Mouse (Mus musculus) G1E (cell line): ENCODE measurements around the gene Mylk. TPM values are rescaled to one million over a fixed set of nuclear protein-coding genes. Genes with fewer than 3 reads are reported as not detected.

Experiments used
- ATAC-seq: 2 replicates; pipeline ENCODE4 v1.8.0; 2016; ENCODE audit warnings: mild to moderate bottlenecking; ENCODE audit not compliant: insufficient number of reproducible peaks, poor library complexity, low FRiP score, severe bottlenecking; ENCODE audit errors: extremely low read depth
- DNase-seq: peaks from one replicate; pipeline ENCODE4 v3.0.0; 2012; ENCODE audit warnings: low spot score
- H3K27me3 ChIP-seq: 2 replicates; pipeline ENCODE4 v1.6.1; 2012; ENCODE audit warnings: mild to moderate bottlenecking, low read length, inconsistent platforms; ENCODE audit not compliant: insufficient read depth
- H3K36me3 ChIP-seq: replicated peaks from 2 replicates; pipeline ENCODE3; 2012; ENCODE audit warnings: mild to moderate bottlenecking, inconsistent platforms
- H3K4me1 ChIP-seq: 2 replicates; pipeline ENCODE4 v1.6.1; 2012; ENCODE audit warnings: low read depth, low read length, inconsistent platforms, mixed read lengths; ENCODE audit not compliant: insufficient read depth
- H3K4me3 ChIP-seq: 2 replicates; pipeline ENCODE4 v1.5.1; 2012; ENCODE audit warnings: low read depth, mild to moderate bottlenecking, inconsistent platforms, low read length, moderate library complexity, mixed read lengths
- H3K9me3 ChIP-seq: replicated peaks from 2 replicates; pipeline ENCODE4 v1.6.1; 2012; ENCODE audit warnings: inconsistent platforms
- CTCF ChIP-seq: IDR thresholded peaks from 2 replicates; pipeline ENCODE4 v1.5.1; 2012; ENCODE audit warnings: low read depth, low read length, inconsistent platforms, mixed read lengths
- GATA1 ChIP-seq: IDR thresholded peaks from 2 replicates; pipeline ENCODE4 v1.6.1; 2012; ENCODE audit warnings: borderline replicate concordance, low read length, inconsistent platforms, mixed read lengths
- GATA2 ChIP-seq: IDR thresholded peaks from 2 replicates; pipeline ENCODE4 v1.6.1; 2012; ENCODE audit warnings: low read depth, low read length, inconsistent platforms, borderline replicate concordance
- POLR2AphosphoS5 ChIP-seq: IDR thresholded peaks from 2 replicates; pipeline ENCODE4 v1.6.1; 2012; ENCODE audit warnings: low read depth, low read length, inconsistent platforms; ENCODE audit not compliant: insufficient replicate concordance
- TAL1 ChIP-seq: conservative IDR thresholded peaks from 2 replicates; pipeline ENCODE4 v1.6.1; 2012; ENCODE audit warnings: low read depth, low read length, inconsistent platforms, mixed read lengths
- polyA plus RNA-seq: library from polyadenylated mRNA; stranded (reverse); fragments of >175 nt; gene quantifications from 2 replicates; pipeline ENCODE4 v1.2.3, GENCODE M21; 2012
- total RNA-seq, 2 experiments: library from RNA; stranded (forward) in 1 of 2; stranded (reverse) in 1 of 2; fragments of 200-1000 nt in 1 of 2; fragments of >200 nt in 1 of 2; fragmentation: Nextera tagmentation in 1 of 2; gene quantifications; 2 replicates each; pipeline ENCODE4 v1.2.3; 2014 to 2017

Mylk gene
- total and polyA plus RNA-seq, 3 experiments: 0.05 TPM; not detected in 2

DNA sequence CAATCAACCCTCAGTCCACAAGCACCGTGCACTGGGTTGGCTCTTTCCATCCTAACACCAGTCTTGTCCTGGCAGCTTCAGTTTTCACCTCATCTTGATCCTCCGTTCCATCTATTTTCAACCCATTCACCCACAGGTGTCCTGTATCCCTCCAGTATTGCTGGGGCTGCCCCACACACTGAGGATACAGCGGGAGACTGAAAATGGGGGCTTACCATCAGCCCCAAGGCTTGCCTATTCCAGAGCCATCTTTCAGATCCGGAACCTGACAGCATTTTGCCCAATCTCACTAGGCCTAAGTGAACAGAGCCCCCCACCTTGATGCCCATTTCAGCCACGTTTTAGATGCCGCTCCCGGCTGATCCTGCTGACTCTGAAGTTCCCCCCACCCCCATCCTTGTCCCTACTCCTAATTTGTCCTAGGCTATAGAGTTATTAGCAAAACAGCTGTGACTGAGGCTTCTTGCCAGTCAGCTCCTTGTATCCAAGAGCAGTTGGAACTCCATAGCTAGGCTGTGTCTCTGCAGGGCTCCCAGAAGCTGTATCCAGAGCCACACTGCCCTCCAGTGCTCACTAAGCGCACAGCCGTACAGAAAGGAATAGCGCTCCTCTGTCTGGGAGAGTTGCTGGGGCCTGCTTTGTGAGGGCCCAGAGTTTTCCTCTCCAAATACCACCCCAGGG is 222.2 kb downstream of the Mylk start:
- no peak for DNase-seq
- Histone ChIP-seq H3K4me1 (no peaks in the 10 kb centered on the region), H3K4me3 (no peak overlapping the region), H3K36me3 (no peaks in the 10 kb centered on the region), H3K27me3 (peaks cover 17% of the 10 kb centered on the region), H3K9me3 (no peaks in the 10 kb centered on the region)
- no peak for TF ChIP-seq GATA2
- TF ChIP-seq CTCF: no peak
- TF ChIP-seq TAL1: no peak
- no peak for TF ChIP-seq POLR2AphosphoS5
- no peak for TF ChIP-seq GATA1
- no peak for ATAC-seq

DNA sequence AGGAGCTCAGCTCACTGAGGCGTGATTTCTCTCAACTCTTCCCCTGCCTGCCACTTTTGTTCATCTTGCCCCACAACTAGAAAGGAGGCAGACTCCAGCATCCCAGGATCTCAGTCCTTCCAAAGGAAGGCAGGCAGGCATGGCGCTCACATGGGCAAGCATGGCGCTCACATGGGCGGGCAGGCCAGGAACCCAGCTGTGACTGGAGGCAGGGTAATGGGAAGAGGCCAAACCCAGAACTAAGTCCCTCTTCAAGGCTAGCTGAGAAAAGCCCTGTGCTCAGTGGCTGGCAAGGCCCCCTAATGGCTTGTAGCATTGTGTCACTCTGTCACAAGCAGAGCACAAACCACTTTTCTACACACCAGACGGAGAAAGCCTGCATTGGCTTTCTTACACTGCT is 223.2 kb downstream of the Mylk start:
- Histone ChIP-seq H3K27me3 (peaks cover 17% of the 10 kb centered on the region), H3K36me3 (no peaks in the 10 kb centered on the region), H3K4me1 (no peaks in the 10 kb centered on the region), H3K4me3 (no peak overlapping the region), H3K9me3 (no peaks in the 10 kb centered on the region)
- DNase-seq (no peak), ATAC-seq (no peak)
- TF ChIP-seq POLR2AphosphoS5 (no peak), GATA2 (no peak), TAL1 (no peak), CTCF (no peak), GATA1 (no peak)

DNA sequence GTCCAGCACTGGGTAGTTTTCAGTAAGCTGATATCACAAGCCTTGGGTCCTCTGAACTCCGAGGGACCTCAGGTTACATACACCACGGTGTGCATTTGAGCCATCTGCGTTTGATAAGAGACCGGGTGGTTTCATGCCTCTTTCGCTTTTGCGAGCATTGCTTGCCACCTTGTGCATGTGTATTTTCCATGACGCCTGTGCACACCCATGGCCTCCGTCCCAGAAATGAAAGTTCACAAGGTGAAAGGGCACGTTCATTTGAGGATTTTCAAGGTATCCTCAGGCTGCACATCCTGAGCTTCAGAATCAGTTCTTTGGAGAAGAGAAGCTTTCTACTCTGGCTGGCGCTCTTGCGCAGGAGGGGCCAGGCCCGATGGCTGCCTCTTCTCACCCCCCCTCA is 227.5 kb downstream of the Mylk start:
- ATAC-seq (no peak), DNase-seq (no peak)
- Histone ChIP-seq H3K4me1 (no peaks in the 10 kb centered on the region), H3K4me3 (no peak overlapping the region), H3K36me3 (no peaks in the 10 kb centered on the region), H3K9me3 (no peaks in the 10 kb centered on the region), H3K27me3 (peaks cover 22% of the 10 kb centered on the region)
- TF ChIP-seq CTCF (no peak), GATA2 (no peak), POLR2AphosphoS5 (no peak), TAL1 (no peak), GATA1 (no peak)

DNA sequence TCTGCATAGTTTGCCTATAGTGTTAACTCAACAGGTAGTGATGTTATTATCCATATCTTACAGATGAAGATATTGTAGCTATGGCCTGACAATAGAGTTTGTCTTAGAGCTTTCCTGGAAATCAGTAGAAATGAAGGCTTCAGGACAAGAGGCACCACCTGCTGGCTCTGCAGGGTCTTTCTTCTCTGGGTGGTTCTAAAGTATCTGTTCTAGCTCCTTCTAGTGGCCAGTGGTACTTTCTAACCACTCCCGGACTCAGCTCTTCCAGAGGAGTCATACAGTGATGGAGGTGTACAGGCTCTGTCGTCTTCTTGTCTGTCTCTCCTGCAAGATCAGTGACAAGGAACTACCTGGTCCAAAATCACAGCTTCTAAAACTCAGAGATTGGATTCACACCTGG is 230.5 kb downstream of the Mylk start:
- TF ChIP-seq CTCF (no peak), GATA2 (no peak), TAL1 (no peak), POLR2AphosphoS5 (no peak)
- Histone ChIP-seq H3K4me1 (no peaks in the 10 kb centered on the region), H3K9me3 (no peaks in the 10 kb centered on the region), H3K36me3 (no peaks in the 10 kb centered on the region), H3K4me3 (no peak overlapping the region), H3K27me3 (peaks cover 12% of the 10 kb centered on the region)
- DNase-seq: no peak
- no peak for ATAC-seq

DNA sequence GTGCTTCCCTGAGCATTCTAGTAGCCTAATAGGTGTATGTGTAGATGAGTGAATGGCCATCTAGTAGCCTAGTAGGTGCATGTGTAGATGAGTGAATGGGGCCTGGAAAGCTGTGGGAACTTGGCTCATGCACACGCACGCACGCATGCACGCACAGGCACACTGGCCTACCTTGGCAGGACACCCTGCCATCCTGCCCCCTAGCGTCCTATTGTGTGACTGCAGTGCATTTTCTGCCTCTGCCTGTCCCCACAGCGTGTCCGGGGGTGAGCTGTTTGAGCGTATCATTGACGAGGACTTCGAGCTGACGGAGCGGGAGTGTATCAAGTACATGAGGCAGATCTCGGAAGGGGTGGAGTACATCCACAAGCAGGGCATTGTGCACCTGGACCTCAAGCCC is 231.6 kb downstream of the Mylk start:
- Histone ChIP-seq H3K4me3 (no peak overlapping the region), H3K36me3 (no peaks in the 10 kb centered on the region), H3K27me3 (peaks cover 16% of the 10 kb centered on the region), H3K4me1 (no peaks in the 10 kb centered on the region), H3K9me3 (no peaks in the 10 kb centered on the region)
- ATAC-seq (no peak), DNase-seq (no peak)
- TF ChIP-seq GATA1: no peak
- TF ChIP-seq CTCF: peak; percentile 45

DNA sequence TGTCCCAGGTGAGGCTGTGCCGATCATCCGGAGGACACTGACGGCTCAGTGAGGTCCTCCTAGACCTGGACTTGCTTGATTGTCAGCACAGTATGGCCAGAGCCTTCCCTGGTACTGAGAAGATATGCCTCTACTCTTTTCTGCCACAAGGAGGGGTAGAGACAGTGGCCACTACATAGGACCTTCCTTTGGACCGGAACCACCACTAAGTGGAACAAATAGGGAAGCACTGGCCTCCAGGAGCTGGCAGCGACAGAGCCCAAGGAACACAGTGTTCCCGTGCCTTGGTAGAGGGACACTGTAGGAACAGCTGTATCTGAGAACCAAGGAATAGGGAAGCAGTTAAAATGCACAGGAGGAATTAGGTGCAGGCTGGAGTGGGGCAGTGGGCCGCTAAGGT is 233.0 kb downstream of the Mylk start:
- H3K27me3 ChIP-seq: peaks cover 16% of the 10 kb centered on the region
- TF ChIP-seq TAL1 (no peak), GATA1 (no peak), CTCF (no peak), POLR2AphosphoS5 (no peak), GATA2 (no peak)
- DNase-seq (no peak), ATAC-seq (no peak)
- no peak overlapping the region for H3K4me3 ChIP-seq
- H3K4me1 ChIP-seq: no peaks in the 10 kb centered on the region
- H3K36me3 ChIP-seq: no peaks in the 10 kb centered on the region
- no peaks in the 10 kb centered on the region for H3K9me3 ChIP-seq
